ENCODE assay signal across 21 mouse cellular contexts in the genomic region with DNA sequence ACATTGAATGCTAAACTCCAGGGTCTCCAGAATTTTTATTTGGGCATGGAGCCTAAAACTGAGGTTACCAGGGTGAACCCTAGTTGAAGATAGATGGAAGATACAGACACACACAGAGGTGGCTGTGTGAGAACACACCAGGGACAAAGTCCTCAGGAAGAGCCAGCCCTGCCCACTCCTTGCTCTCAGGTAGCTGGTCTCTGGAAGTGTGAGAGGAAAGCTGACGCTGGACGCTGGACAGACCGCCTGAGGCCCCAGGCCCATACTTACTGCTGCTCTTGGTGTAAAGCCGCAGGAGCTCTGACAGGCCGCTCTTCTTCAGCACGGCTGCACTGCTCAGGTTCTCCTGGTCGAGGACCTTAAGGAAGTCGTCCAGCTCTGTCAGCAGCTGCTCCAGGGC.
"Had no signal": no experiment of that assay in that cellular context is flagged by ENCODE, and none has a peak within 500 bp of the region (broad histone marks: within the 10 kb centered on the region; RNA-seq: fewer than 3 reads in every experiment).

No protein-coding gene starts in this region.

- H3K4me3 ChIP-seq: heart, embryonic 10.5 days; heart, embryonic 13.5 days; heart, embryonic 15.5 days; layer of hippocampus, adult 2 months; left cerebral cortex, adult 2 months; liver, embryonic 13.5 days; liver, embryonic 15.5 days had no signal

- H3K9me3 ChIP-seq: heart, embryonic 10.5 days; heart, embryonic 13.5 days; heart, embryonic 15.5 days; liver, embryonic 13.5 days; liver, embryonic 15.5 days had no signal

- H3K4me2 ChIP-seq: heart, embryonic 13.5 days; heart, embryonic 15.5 days; hindbrain, embryonic 14.5 days; liver, embryonic 11.5 days; liver, embryonic 13.5 days; liver, embryonic 15.5 days had no signal

- H3K27ac ChIP-seq: heart, embryonic 10.5 days; heart, embryonic 13.5 days; heart, embryonic 15.5 days; hindbrain, embryonic 14.5 days; hindbrain, postnatal 0 days; layer of hippocampus, adult 2 months; left cerebral cortex, adult 2 months; liver, embryonic 13.5 days; liver, embryonic 15.5 days had no signal

- DNase-seq: forebrain, postnatal 0 days; gastrocnemius, postnatal 14 days; gastrocnemius, postnatal 36 days; heart, adult 18-20 months; heart, postnatal 14 days; heart, postnatal 36 days; kidney, adult 18-20 months; kidney, postnatal 10 days; kidney, postnatal 4 days; liver; liver, embryonic 13.5 days; liver, postnatal 0 days had no signal

- H3K9ac ChIP-seq: forebrain, postnatal 0 days; heart, embryonic 13.5 days; heart, embryonic 15.5 days; hindbrain, embryonic 14.5 days; liver, embryonic 13.5 days; liver, embryonic 15.5 days; liver, postnatal 0 days had no signal

- ATAC-seq: forebrain, postnatal 0 days; hindbrain, postnatal 0 days; liver, postnatal 0 days had no signal

- H3K4me1 ChIP-seq: heart, embryonic 15.5 days; liver, embryonic 13.5 days; liver, embryonic 15.5 days had no signal

- H3K36me3 ChIP-seq: heart, embryonic 10.5 days; heart, embryonic 13.5 days; heart, embryonic 15.5 days; liver, embryonic 13.5 days; liver, embryonic 15.5 days had no signal

- H3K27me3 ChIP-seq: heart, embryonic 13.5 days; heart, embryonic 15.5 days; liver, embryonic 13.5 days; liver, embryonic 15.5 days had no signal
